Mouse (Mus musculus) CH12.LX (cell line): ENCODE data around the gene Psmd9.

Experiments used
- CTCF ChIP-seq, 2 experiments: IDR thresholded peaks in 1 of 2; conservative IDR thresholded peaks in 1 of 2; 2 replicates each; pipeline ENCODE4 v1.5.1; 2011 to 2012; ENCODE audit warnings: low read depth in 2 of 2, low read length in 2 of 2, improper control_type of control experiment in 1 of 2, inconsistent platforms in 1 of 2, mild to moderate bottlenecking in 1 of 2, moderate library complexity in 1 of 2
- POLR2A ChIP-seq: IDR thresholded peaks from 2 replicates; pipeline ENCODE4 v1.6.1; 2011; ENCODE audit warnings: low read depth, mild to moderate bottlenecking, improper control_type of control experiment, low read length
- SMC3 ChIP-seq: IDR thresholded peaks from 2 replicates; pipeline ENCODE4 v1.6.1; 2011; ENCODE audit warnings: low read depth, low read length, improper control_type of control experiment

DNA sequence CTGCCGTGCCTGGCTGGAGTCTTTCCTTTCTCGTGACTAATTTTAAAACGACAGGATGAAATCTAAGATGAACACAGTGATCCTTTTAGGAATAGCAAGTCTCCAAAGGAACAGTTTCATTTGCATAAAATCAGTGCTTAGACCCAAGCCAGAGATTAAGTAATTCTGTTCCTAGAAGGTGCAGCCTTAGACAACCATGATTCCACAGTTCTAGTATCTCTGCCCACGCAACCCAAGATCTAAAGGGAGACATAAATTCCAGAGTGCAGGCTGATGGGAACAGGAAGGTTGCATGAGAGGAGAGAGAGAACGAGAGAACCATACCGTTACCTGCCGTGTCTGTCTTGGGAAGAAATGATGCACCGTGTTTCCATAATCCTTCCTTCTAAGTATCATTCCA lies 91.5 kb downstream of the Psmd9 start:
- no peak for TF ChIP-seq SMC3
- TF ChIP-seq POLR2A: no peak
- no peak for TF ChIP-seq CTCF (conservative IDR thresholded peaks at IDR 0.05 in 1 of 2, IDR thresholded peaks at IDR 0.05 in 1 of 2; ENCODE audit: low read depth in 2 of 2, low read length in 2 of 2)
